Mouse (Mus musculus) CH12.LX (cell line): Measurements from ENCODE around the gene Rfc5. TPM values are rescaled to one million over a fixed set of nuclear protein-coding genes. Genes with fewer than 3 reads are reported as not detected.

Experiments
- DNase-seq: peaks from one replicate; pipeline ENCODE4 v3.0.0-alpha.2; 2013; ENCODE audit errors: extremely low read depth
- H3K27ac ChIP-seq: 2 replicates; pipeline ENCODE4 v1.5.1; 2012; ENCODE audit warnings: low read depth, mild to moderate bottlenecking, control low read depth, moderate library complexity; ENCODE audit not compliant: insufficient read depth
- H3K27me3 ChIP-seq: replicated peaks from 2 replicates; pipeline ENCODE3; 2012; ENCODE audit warnings: inconsistent platforms
- H3K36me3 ChIP-seq, 2 experiments: replicated peaks in 1 of 2; 2 replicates each; pipeline versions ENCODE3 to v1.6.1; 2012; ENCODE audit warnings: inconsistent platforms in 1 of 2, low read length in 1 of 2, mild to moderate bottlenecking in 1 of 2, mixed read lengths in 1 of 2, moderate library complexity in 1 of 2; ENCODE audit not compliant: control insufficient read depth in 1 of 2, insufficient read depth in 1 of 2
- H3K4me1 ChIP-seq, 2 experiments: 2 replicates each; pipeline ENCODE4 v1.6.1; 2012; ENCODE audit warnings: inconsistent platforms in 1 of 2, moderate library complexity in 1 of 2; ENCODE audit not compliant: insufficient read depth in 2 of 2, control insufficient read depth in 1 of 2
- H3K4me2 ChIP-seq: 2 replicates; pipeline ENCODE4 v1.6.1; 2012; ENCODE audit warnings: low read depth, mild to moderate bottlenecking, control low read depth; ENCODE audit not compliant: poor library complexity, insufficient read depth, severe bottlenecking
- H3K4me3 ChIP-seq, 3 experiments: fragments of 150-350 bp in 1 of 3; sonication (generic) in 1 of 3; replicated peaks in 1 of 3; 2 replicates each; pipeline versions ENCODE3 to v1.5.1; 2011 to 2012; ENCODE audit warnings: low read depth in 2 of 3, low read length in 2 of 3, mild to moderate bottlenecking in 2 of 3, moderate library complexity in 2 of 3, control low read depth in 1 of 3, improper control_type of control experiment in 1 of 3, inconsistent platforms in 1 of 3, mixed read lengths in 1 of 3; ENCODE audit not compliant: poor library complexity in 1 of 3
- H3K79me2 ChIP-seq: replicated peaks from 2 replicates; pipeline ENCODE4 v1.6.1; 2012; ENCODE audit warnings: mild to moderate bottlenecking, moderate library complexity; ENCODE audit not compliant: control insufficient read depth, poor library complexity, insufficient read depth, severe bottlenecking; ENCODE audit errors: extremely low read depth
- H3K9ac ChIP-seq: 2 replicates; pipeline ENCODE4 v1.6.1; 2012; ENCODE audit warnings: low read depth, mild to moderate bottlenecking, control low read depth, moderate library complexity; ENCODE audit not compliant: insufficient read depth
- H3K9me3 ChIP-seq: replicated peaks from 2 replicates; pipeline ENCODE3; 2012; ENCODE audit warnings: low read length, inconsistent platforms, mixed read lengths
- CHD1 ChIP-seq: IDR thresholded peaks from 2 replicates; pipeline ENCODE4 v1.6.1; 2012; ENCODE audit warnings: low read depth, low read length, improper control_type of control experiment, inconsistent platforms
- EP300 ChIP-seq: IDR thresholded peaks from 2 replicates; pipeline ENCODE4 v1.6.1; 2011; ENCODE audit warnings: low read length, improper control_type of control experiment
- HCFC1 ChIP-seq: IDR thresholded peaks from 2 replicates; pipeline ENCODE4 v1.6.1; 2012; ENCODE audit warnings: low read depth, mild to moderate bottlenecking, inconsistent platforms, low read length, improper control_type of control experiment
- JUN ChIP-seq: IDR thresholded peaks from 2 replicates; pipeline ENCODE4 v1.6.1; 2011; ENCODE audit warnings: low read depth, mild to moderate bottlenecking, low read length, improper control_type of control experiment, moderate library complexity; ENCODE audit not compliant: insufficient read depth
- JUND ChIP-seq: conservative IDR thresholded peaks from 2 replicates; pipeline ENCODE4 v1.6.1; 2011; ENCODE audit warnings: low read depth, low read length, improper control_type of control experiment
- RAD21 ChIP-seq: IDR thresholded peaks from 2 replicates; pipeline ENCODE4 v1.6.1; 2011; ENCODE audit warnings: low read depth, mild to moderate bottlenecking, low read length, improper control_type of control experiment, moderate library complexity
- UBTF ChIP-seq: IDR thresholded peaks from 2 replicates; pipeline ENCODE4 v1.6.1; 2012; ENCODE audit warnings: low read depth, mild to moderate bottlenecking, inconsistent platforms, low read length, improper control_type of control experiment, moderate library complexity
- ZC3H11A ChIP-seq: IDR thresholded peaks from 2 replicates; pipeline ENCODE4 v1.6.1; 2012; ENCODE audit warnings: low read depth, mild to moderate bottlenecking, inconsistent platforms, low read length, improper control_type of control experiment
- dilution Hi-C: fragments of 300-500 bp; cut with MboI; formaldehyde crosslinking; loops from 2 replicates; pipeline ENCODE4 v1.14.3; 2020; ENCODE audit warnings: low sequenced_read_pairs; ENCODE audit not compliant: extremely low pct_unique_long_range_greater_than_20kb, extremely low pct_ligation_motif_present
- in situ Hi-C: fragments of 300-500 bp; cut with MboI; formaldehyde crosslinking; loops from 3 replicates; pipeline ENCODE4 v1.14.3; 2019; ENCODE audit warnings: low sequenced_read_pairs, low pct_ligation_motif_present, low pct_unique_long_range_greater_than_20kb, mixed read lengths
- polyA plus RNA-seq: library from polyadenylated mRNA; unstranded; fragments of >175 nt; gene quantifications from 2 replicates; pipeline ENCODE4 v1.2.1, GENCODE M21; 2012; ENCODE audit warnings: low read depth; ENCODE audit not compliant: insufficient read length
- total RNA-seq, 2 experiments: library from RNA; depleted of rRNA; stranded (reverse); fragments of 300-350 nt in 1 of 2; fragments of >200 nt in 1 of 2; gene quantifications; 2 replicates each; pipeline ENCODE4 v1.2.3; 2012 to 2014

The Rfc5 gene
- total and polyA plus RNA-seq, 3 experiments: 137 to 221 (median 186) TPM

- TF ChIP-seq JUN: no peak
- TF ChIP-seq ZC3H11A: no peak
- no peak for TF ChIP-seq RAD21
- no peak for TF ChIP-seq JUND
- TF ChIP-seq CHD1: no peak
- no peak for TF ChIP-seq HCFC1
- no peak for TF ChIP-seq EP300
- TF ChIP-seq UBTF: no peak
- H3K27ac ChIP-seq: no peak overlapping the region
- no peaks in the 10 kb centered on the region for H3K4me1 ChIP-seq
- dilution Hi-C loops (no loop called here), in situ Hi-C loops (no loop called here)
- H3K36me3 ChIP-seq: peaks cover 7% of the 10 kb centered on the region in 2 experiments
- H3K27me3 ChIP-seq: no peaks in the 10 kb centered on the region
- no peak overlapping the region for H3K4me3 ChIP-seq
- H3K79me2 ChIP-seq: no peaks in the 10 kb centered on the region
- no peak overlapping the region for H3K4me2 ChIP-seq
- no peak for DNase-seq
- no peaks in the 10 kb centered on the region for H3K9me3 ChIP-seq
- no peak overlapping the region for H3K9ac ChIP-seq
Observed at GRCm38 (mm10) chr5:117330457-117330856, 58.4 kb downstream of the Rfc5 start.

Other genes starting within 250 kb of the Rfc5 start
- gene Pebp1, start 101.4 kb downstream of the Rfc5 start, total RNA-seq (2012; rRNA removed): 584 and 585 TPM in 2 replicates
- gene Pebp1, start 101.4 kb downstream of the Rfc5 start, total RNA-seq (2014; rRNA removed): 677 and 710 TPM in 2 replicates
- 393 and 456 TPM in 2 replicates for gene Pebp1, start 101.4 kb downstream of the Rfc5 start, polyA plus RNA-seq
- 3.1 and 4.7 TPM in 2 replicates for gene Vsig10, start 70.0 kb downstream of the Rfc5 start, total RNA-seq (2012; rRNA removed)
- 2.1 and 2.4 TPM in 2 replicates for gene Vsig10, start 70.0 kb downstream of the Rfc5 start, total RNA-seq (2014; rRNA removed)
- 3.5 and 3.9 TPM in 2 replicates for gene Vsig10, start 70.0 kb downstream of the Rfc5 start, polyA plus RNA-seq
- gene Wsb2, start 31.7 kb downstream of the Rfc5 start, total RNA-seq (2012; rRNA removed): 41.7 and 43.6 TPM in 2 replicates
- 30.6 and 36.1 TPM in 2 replicates for gene Wsb2, start 31.7 kb downstream of the Rfc5 start, total RNA-seq (2014; rRNA removed)
- gene Wsb2, start 31.7 kb downstream of the Rfc5 start, polyA plus RNA-seq: 34.8 and 44.2 TPM in 2 replicates
- gene Ksr2, start 25.0 kb upstream of the Rfc5 start, total RNA-seq (2012; rRNA removed): 1.3 and 1.9 TPM in 2 replicates
- 0.26 and 0.36 TPM in 2 replicates for gene Ksr2, start 25.0 kb upstream of the Rfc5 start, total RNA-seq (2014; rRNA removed)
- gene Ksr2, start 25.0 kb upstream of the Rfc5 start, polyA plus RNA-seq: 1.0 and 1.2 TPM in 2 replicates